Mouse (Mus musculus): ENCODE data around the gene Cd47. TPM values are rescaled to one million over a fixed set of nuclear protein-coding genes. Genes with fewer than 3 reads are reported as not detected.

The Cd47 gene
- polyA plus RNA-seq, 1 experiment, result 112 TPM

DNA sequence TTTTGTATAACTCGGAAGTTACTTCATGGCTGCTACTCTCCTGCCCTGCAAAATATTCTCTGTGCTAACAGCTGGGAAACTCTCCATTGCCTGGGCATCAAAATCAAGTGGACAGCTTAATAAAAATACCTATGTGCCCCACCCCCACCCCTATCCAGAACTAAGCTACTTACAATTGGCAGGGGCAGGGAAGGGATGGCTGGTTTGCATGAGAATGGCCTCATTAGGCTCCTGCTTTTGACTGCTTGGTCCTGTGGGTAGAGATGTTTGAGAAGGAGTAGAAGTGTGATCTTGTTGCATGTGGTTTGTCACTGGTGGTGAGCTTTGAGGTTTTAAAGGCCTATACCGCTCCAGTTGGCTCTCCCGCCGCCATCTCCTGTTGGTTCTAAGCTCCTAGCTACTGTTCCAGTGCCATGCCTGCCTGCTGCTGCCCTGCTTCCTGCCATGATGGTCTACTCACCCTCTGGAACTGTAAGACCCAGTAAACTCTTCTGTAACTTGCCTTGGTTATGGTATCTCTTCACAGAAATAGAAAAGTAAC is 31.8 kb upstream of the Cd47 start:
- Histone ChIP-seq H3K36me3 (ENCODE audit: control insufficient read depth, insufficient read depth, low read length) (no peaks in the 10 kb centered on the region; the same call in 1 of the 2 replicates), H3K4me3 (ENCODE audit: control insufficient read depth, insufficient read depth, low read length) (no peak overlapping the region), H3K27me3 (ENCODE audit: control insufficient read depth, insufficient read depth, low read length) (no peaks in the 10 kb centered on the region), H3K4me1 (replicated peaks; ENCODE audit: control insufficient read depth, insufficient read depth, low read length) (peaks cover 22% of the 10 kb centered on the region), H3K27ac (ENCODE audit: control insufficient read depth, insufficient read depth, low read length) (peak overlapping the region; percentile 28; the same call in 1 of the 2 replicates)
- WGBS, result 63% methylated on average over 4 of the region's 4 CpGs
- DNase-seq, result no peak
- TF ChIP-seq CTCF (IDR thresholded peaks at IDR 0.05; ENCODE audit: borderline replicate concordance, control insufficient read depth, extremely low read depth, insufficient read depth, low read length, poor library complexity) (no peak), POLR2A (IDR thresholded peaks at IDR 0.05; ENCODE audit: control insufficient read depth, extremely low read depth, insufficient read depth, low read length, poor library complexity) (no peak)

DNA sequence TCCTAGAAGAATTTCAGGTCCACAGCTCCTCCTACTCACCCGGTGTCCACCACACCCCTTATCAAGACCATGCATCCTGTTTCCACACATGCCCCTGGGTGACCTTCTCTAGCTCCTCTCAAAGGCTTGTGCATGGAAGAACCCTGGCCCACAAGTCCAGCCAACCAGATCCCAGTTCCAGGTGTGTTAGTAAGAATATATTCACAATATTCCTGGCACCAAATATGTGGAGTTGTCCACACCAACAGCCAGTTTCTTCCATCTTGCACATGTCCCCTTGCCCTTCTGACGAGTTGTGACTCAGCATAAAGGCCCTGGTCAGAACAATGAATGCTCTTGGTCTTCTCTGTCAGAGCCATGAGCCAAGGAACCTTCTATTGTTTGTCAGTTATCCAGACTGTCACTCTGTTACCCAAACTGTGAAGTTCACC is 30.5 kb upstream of the Cd47 start:
- no peaks in the 10 kb centered on the region for H3K27me3 ChIP-seq (ENCODE audit: control insufficient read depth, insufficient read depth, low read length)
- TF ChIP-seq POLR2A (IDR thresholded peaks at IDR 0.05; ENCODE audit: control insufficient read depth, extremely low read depth, insufficient read depth, low read length, poor library complexity) (no peak), CTCF (IDR thresholded peaks at IDR 0.05; ENCODE audit: borderline replicate concordance, control insufficient read depth, extremely low read depth, insufficient read depth, low read length, poor library complexity) (no peak)
- no peak for DNase-seq
- no peaks in the 10 kb centered on the region for H3K36me3 ChIP-seq (ENCODE audit: control insufficient read depth, insufficient read depth, low read length)
- no peak overlapping the region for H3K4me3 ChIP-seq (ENCODE audit: control insufficient read depth, insufficient read depth, low read length)
- peak overlapping the region; percentile 13; the same call in 1 of the 2 replicates for H3K27ac ChIP-seq (ENCODE audit: control insufficient read depth, insufficient read depth, low read length)
- 17% methylated on average over 2 of the region's 2 CpGs for whole genome bisulfite sequencing
- peaks cover 34% of the 10 kb centered on the region for H3K4me1 ChIP-seq (replicated peaks; ENCODE audit: control insufficient read depth, insufficient read depth, low read length)

DNA sequence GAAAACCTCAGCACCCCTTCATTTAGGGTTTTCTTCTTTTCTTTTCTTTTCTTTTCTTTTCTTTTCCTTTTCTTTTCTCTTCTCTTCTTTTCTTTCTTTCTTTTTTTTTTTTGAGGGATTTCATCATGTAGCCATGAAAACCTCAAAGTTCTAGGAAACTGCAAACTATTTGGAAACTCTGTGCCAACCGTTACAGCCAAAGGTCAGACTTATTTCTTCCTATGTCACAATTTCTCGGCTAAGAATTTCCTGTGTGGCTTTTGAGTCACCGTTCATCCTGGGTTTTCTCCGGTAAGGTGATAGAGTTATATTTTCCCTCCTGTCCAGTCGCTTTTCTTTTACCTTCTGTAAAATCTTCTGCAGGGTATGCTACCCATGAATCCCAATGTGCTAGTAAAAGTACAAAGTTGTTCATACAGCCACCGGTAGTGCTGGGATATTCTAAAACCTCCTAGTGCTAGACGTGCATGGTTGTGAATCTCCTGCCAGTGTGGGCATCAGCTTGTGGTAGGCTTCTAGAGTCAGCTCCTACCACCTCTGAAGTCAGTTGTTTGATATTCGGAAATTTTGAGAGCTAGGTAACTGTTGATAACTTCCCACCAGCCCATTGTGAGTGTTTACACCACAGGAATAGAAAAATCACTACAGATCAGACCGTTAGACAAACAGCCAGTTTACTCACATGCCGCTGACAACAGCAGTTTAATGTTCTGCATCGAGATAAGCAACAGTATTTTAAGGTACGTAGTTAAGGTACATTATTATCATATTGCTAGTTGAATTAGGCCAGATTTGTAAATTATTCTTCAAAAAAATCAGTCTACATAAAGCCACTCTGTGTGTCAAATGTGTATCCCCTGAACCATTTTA is 29.8 kb upstream of the Cd47 start:
- Histone ChIP-seq H3K4me3 (ENCODE audit: control insufficient read depth, insufficient read depth, low read length) (no peak overlapping the region), H3K36me3 (ENCODE audit: control insufficient read depth, insufficient read depth, low read length) (no peaks in the 10 kb centered on the region), H3K27ac (ENCODE audit: control insufficient read depth, insufficient read depth, low read length) (peak overlapping the region; percentile 47), H3K27me3 (ENCODE audit: control insufficient read depth, insufficient read depth, low read length) (no peaks in the 10 kb centered on the region), H3K4me1 (replicated peaks; ENCODE audit: control insufficient read depth, insufficient read depth, low read length) (peaks cover 40% of the 10 kb centered on the region)
- no peak for DNase-seq
- TF ChIP-seq POLR2A (IDR thresholded peaks at IDR 0.05; ENCODE audit: control insufficient read depth, extremely low read depth, insufficient read depth, low read length, poor library complexity) (no peak), CTCF (IDR thresholded peaks at IDR 0.05; ENCODE audit: borderline replicate concordance, control insufficient read depth, extremely low read depth, insufficient read depth, low read length, poor library complexity) (no peak)
- 18% methylated on average over 12 of the region's 12 CpGs for WGBS

DNA sequence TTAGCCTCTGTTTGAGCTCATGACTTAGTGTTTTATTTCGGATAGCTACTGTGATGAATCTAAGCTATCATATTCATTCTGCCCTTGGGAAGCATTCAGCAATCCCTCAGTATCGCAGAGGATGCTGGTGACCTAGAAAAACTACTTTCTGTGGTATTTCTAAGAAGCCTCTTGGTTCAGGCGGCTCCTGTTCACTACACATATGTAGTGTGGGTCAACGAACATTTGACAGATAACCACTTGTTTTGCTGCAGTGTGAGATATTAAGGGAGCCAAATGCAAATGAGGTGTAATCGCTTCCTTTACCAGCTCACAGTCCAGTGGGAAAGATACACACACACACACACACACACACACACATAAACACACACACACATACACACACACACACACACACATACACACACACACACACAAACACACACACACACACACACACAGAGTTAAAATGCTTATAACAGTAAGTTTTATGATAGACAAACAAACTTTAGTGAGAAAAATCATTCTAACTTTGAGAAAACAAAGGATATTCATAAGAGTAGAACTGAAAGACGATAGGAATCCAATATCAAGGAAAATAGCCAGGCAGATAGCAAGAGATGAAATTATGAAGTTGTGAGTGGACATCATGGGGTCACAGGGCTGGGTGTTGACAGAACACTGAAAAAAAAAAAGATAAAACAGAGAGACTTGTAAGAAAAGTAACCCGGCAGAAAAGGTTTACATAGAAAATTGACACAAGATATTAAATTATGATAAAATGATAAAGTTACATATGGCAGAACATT is 28.5 kb upstream of the Cd47 start:
- 24% methylated on average over 7 of the region's 7 CpGs for WGBS
- H3K4me3 ChIP-seq (ENCODE audit: control insufficient read depth, insufficient read depth, low read length), result no peak overlapping the region
- H3K36me3 ChIP-seq (ENCODE audit: control insufficient read depth, insufficient read depth, low read length), result no peaks in the 10 kb centered on the region
- TF ChIP-seq CTCF (IDR thresholded peaks at IDR 0.05; ENCODE audit: borderline replicate concordance, control insufficient read depth, extremely low read depth, insufficient read depth, low read length, poor library complexity) (no peak), POLR2A (IDR thresholded peaks at IDR 0.05; ENCODE audit: control insufficient read depth, extremely low read depth, insufficient read depth, low read length, poor library complexity) (no peak)
- no peak overlapping the region; the same call in 1 of the 2 replicates for H3K27ac ChIP-seq (ENCODE audit: control insufficient read depth, insufficient read depth, low read length)
- DNase-seq, result no peak
- no peaks in the 10 kb centered on the region for H3K27me3 ChIP-seq (ENCODE audit: control insufficient read depth, insufficient read depth, low read length)
- peaks cover 40% of the 10 kb centered on the region for H3K4me1 ChIP-seq (replicated peaks; ENCODE audit: control insufficient read depth, insufficient read depth, low read length)

DNA sequence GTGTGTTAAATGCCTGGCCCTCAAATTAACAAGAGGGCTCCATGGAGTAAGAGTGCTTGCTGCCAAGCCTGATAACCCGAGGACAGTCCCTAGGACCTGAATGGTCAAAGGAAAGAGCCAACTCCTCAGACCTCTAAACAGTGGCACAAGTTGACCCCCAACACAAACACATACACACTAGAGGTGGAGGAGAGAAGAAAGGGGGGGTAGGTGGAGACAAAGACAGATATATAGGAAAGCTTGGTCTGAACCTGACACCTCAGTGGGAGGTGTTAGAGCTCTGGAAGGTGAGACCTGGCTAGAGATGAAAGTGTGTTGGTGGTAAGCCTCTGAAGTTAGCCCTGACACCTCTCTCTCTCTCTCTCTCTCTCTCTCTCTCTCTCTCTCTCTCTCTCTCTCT is 27.8 kb upstream of the Cd47 start:
- peaks cover 38% of the 10 kb centered on the region for H3K4me1 ChIP-seq (replicated peaks; ENCODE audit: control insufficient read depth, insufficient read depth, low read length)
- no peaks in the 10 kb centered on the region for H3K27me3 ChIP-seq (ENCODE audit: control insufficient read depth, insufficient read depth, low read length)
- H3K4me3 ChIP-seq (ENCODE audit: control insufficient read depth, insufficient read depth, low read length), result no peak overlapping the region
- 54% methylated on average over 1 of the region's 1 CpGs for WGBS
- H3K36me3 ChIP-seq (ENCODE audit: control insufficient read depth, insufficient read depth, low read length), result no peaks in the 10 kb centered on the region
- peak overlapping the region; percentile 16 for H3K27ac ChIP-seq (ENCODE audit: control insufficient read depth, insufficient read depth, low read length)
- no peak for DNase-seq
- TF ChIP-seq CTCF (IDR thresholded peaks at IDR 0.05; ENCODE audit: borderline replicate concordance, control insufficient read depth, extremely low read depth, insufficient read depth, low read length, poor library complexity), result no peak
- no peak for TF ChIP-seq POLR2A (IDR thresholded peaks at IDR 0.05; ENCODE audit: control insufficient read depth, extremely low read depth, insufficient read depth, low read length, poor library complexity)

- H3K36me3 ChIP-seq (ENCODE audit: control insufficient read depth, insufficient read depth, low read length), result no peaks in the 10 kb centered on the region
- no peaks in the 10 kb centered on the region for H3K27me3 ChIP-seq (ENCODE audit: control insufficient read depth, insufficient read depth, low read length)
- H3K4me1 ChIP-seq (replicated peaks; ENCODE audit: control insufficient read depth, insufficient read depth, low read length), result peaks cover 37% of the 10 kb centered on the region
- no peak for DNase-seq
- H3K4me3 ChIP-seq (ENCODE audit: control insufficient read depth, insufficient read depth, low read length), result no peak overlapping the region
- 40% methylated on average over 1 of the region's 1 CpGs for WGBS
- H3K27ac ChIP-seq (ENCODE audit: control insufficient read depth, insufficient read depth, low read length), result no peak overlapping the region; the same call in 1 of the 2 replicates
- no peak for TF ChIP-seq CTCF (IDR thresholded peaks at IDR 0.05; ENCODE audit: borderline replicate concordance, control insufficient read depth, extremely low read depth, insufficient read depth, low read length, poor library complexity)
- TF ChIP-seq POLR2A (IDR thresholded peaks at IDR 0.05; ENCODE audit: control insufficient read depth, extremely low read depth, insufficient read depth, low read length, poor library complexity), result no peak
Observed at GRCm38 (mm10) chr16:49773068-49773467, 27.3 kb upstream of the Cd47 start.

Measured in thymus, adult 2 months (tissue).